Mouse (Mus musculus) spleen, adult 2 months (tissue): ENCODE data around the gene Aqr.

ENCODE experiments used
- CTCF ChIP-seq: fragments of 200-500 bp; IDR thresholded peaks from 2 replicates; pipeline ENCODE4 v1.5.1; 2011; ENCODE audit warnings: mild to moderate bottlenecking, inconsistent platforms; ENCODE audit not compliant: insufficient read depth, insufficient read length, insufficient replicate concordance; ENCODE audit errors: extremely low read depth
- POLR2A ChIP-seq: fragments of 200-500 bp; IDR thresholded peaks from 2 replicates; pipeline ENCODE4 v1.6.1; 2011; ENCODE audit warnings: low read depth, low read length, inconsistent platforms

GRCm38 (mm10) chr2:114106383-114106782 lies 80.4 kb downstream of the Aqr start:
- TF ChIP-seq CTCF (no peak), POLR2A (no peak)
